Mouse (Mus musculus): ENCODE results near the gene Mup14. TPM values are rescaled to one million over a fixed set of nuclear protein-coding genes. Genes with fewer than 3 reads are reported as not detected.
"Not testable (repeated sequence)": the region's sequence is repeated elsewhere in the genome, so short reads cannot be mapped to it uniquely, and the experiment has no call there.

Gene Mup14
- polyA plus RNA-seq (2016; fragmentation: Nextera tagmentation; extraction: Ambion mirVana): not detected in 2 replicates

GRCm38 (mm10) chr4:61303900-61304299, at the start of gene Mup14:
Gene Mup14 (minus strand): TSS chr4:61304000.
- not testable (repeated sequence) for H3K27me3 ChIP-seq (ENCODE audit: insufficient read depth, poor library complexity, severe bottlenecking); H3K4me1 ChIP-seq (replicated peaks); H3K9me3 ChIP-seq; H3K36me3 ChIP-seq; H3K27ac ChIP-seq; DNase-seq (ENCODE audit: low spot score); H3K4me3 ChIP-seq
- 89% methylated on average over 6 of the region's 6 CpGs for WGBS

GRCm38 (mm10) chr4:61338108-61338507, 34.3 kb upstream of the Mup14 start:
- not testable (repeated sequence) for H3K9me3 ChIP-seq; H3K36me3 ChIP-seq; H3K27me3 ChIP-seq (ENCODE audit: insufficient read depth, poor library complexity, severe bottlenecking); H3K27ac ChIP-seq; H3K4me1 ChIP-seq (replicated peaks); H3K4me3 ChIP-seq; DNase-seq (ENCODE audit: low spot score)
- 82% methylated on average over 3 of the region's 5 CpGs for whole genome bisulfite sequencing

Other genes starting within 250 kb of the Mup14 start
- gene Mup13, start 75.7 kb downstream of the Mup14 start, polyA plus RNA-seq (2016; fragmentation: Nextera tagmentation; extraction: Ambion mirVana): not detected in 2 replicates
- gene Mup15, start 135.7 kb upstream of the Mup14 start, polyA plus RNA-seq (2016; fragmentation: Nextera tagmentation; extraction: Ambion mirVana): not detected in 2 replicates
- gene Mup16, start 215.5 kb upstream of the Mup14 start, polyA plus RNA-seq (2016; fragmentation: Nextera tagmentation; extraction: Ambion mirVana): not detected in 2 replicates